Mouse (Mus musculus): ENCODE data around the gene Shisa4. TPM values are rescaled to one million over a fixed set of nuclear protein-coding genes. Genes with fewer than 3 reads are reported as not detected.
A peak's percentile ranks its signal among the peaks of the same experiment; 100 is the strongest.

The Shisa4 gene
- 24.4 and 25.4 TPM in 2 replicates for polyA plus RNA-seq (2015; fragmentation: Nextera tagmentation; extraction: Ambion mirVana)

GRCm38 (mm10) chr1:135374868-135375581 lies at the start of gene Shisa4:
Gene Shisa4, minus strand, starts transcription at chr1:135375237.
- H3K4me1 ChIP-seq (replicated peaks; ENCODE audit: control insufficient read depth, insufficient read depth, low read length), result peaks cover 9% of the 10 kb centered on the region
- H3K4me3 ChIP-seq (ENCODE audit: low read length), result peak within 1 kb of the TSS; percentile 73
- H3K27ac ChIP-seq (ENCODE audit: low read length), result peak within 1 kb of the TSS; percentile 48; the same call in 1 of the 2 replicates
- ATAC-seq (ENCODE audit: low read depth), result peak; percentile 94
- H3K9me3 ChIP-seq (ENCODE audit: control insufficient read depth, low read length), result no peaks in the 10 kb centered on the region
- peak within 1 kb of the TSS; percentile 77 for H3K9ac ChIP-seq (ENCODE audit: low read length)
- 1% methylated on average over 38 of the region's 38 CpGs for WGBS
- H3K4me2 ChIP-seq (ENCODE audit: low read depth, low read length), result peak within 1 kb of the TSS; percentile 98
- H3K27me3 ChIP-seq (ENCODE audit: control insufficient read depth, insufficient read depth, low read depth, low read length), result no peaks in the 10 kb centered on the region
- no peaks in the 10 kb centered on the region for H3K36me3 ChIP-seq (ENCODE audit: control insufficient read depth, insufficient read depth, low read length)

- Histone ChIP-seq H3K4me2 (ENCODE audit: low read depth, low read length) (no peak overlapping the region), H3K36me3 (ENCODE audit: control insufficient read depth, insufficient read depth, low read length) (peaks cover 22% of the 10 kb centered on the region), H3K9ac (ENCODE audit: low read length) (no peak overlapping the region), H3K27ac (ENCODE audit: low read length) (no peak overlapping the region), H3K4me1 (replicated peaks; ENCODE audit: control insufficient read depth, insufficient read depth, low read length) (peaks cover under 1% of the 10 kb centered on the region), H3K27me3 (ENCODE audit: control insufficient read depth, insufficient read depth, low read depth, low read length) (no peaks in the 10 kb centered on the region), H3K4me3 (ENCODE audit: low read length) (no peak overlapping the region), H3K9me3 (ENCODE audit: control insufficient read depth, low read length) (no peaks in the 10 kb centered on the region)
- no peak for ATAC-seq (ENCODE audit: low read depth)
- 90% methylated on average over 6 of the region's 6 CpGs for WGBS
Measured at GRCm38 (mm10) chr1:135422772-135423171, 47.7 kb upstream of the Shisa4 start.

- no peak overlapping the region for H3K4me3 ChIP-seq (ENCODE audit: low read length)
- ATAC-seq (ENCODE audit: low read depth), result no peak
- no peaks in the 10 kb centered on the region for H3K27me3 ChIP-seq (ENCODE audit: control insufficient read depth, insufficient read depth, low read depth, low read length)
- H3K4me1 ChIP-seq (replicated peaks; ENCODE audit: control insufficient read depth, insufficient read depth, low read length), result peaks cover 12% of the 10 kb centered on the region
- no peaks in the 10 kb centered on the region for H3K9me3 ChIP-seq (ENCODE audit: control insufficient read depth, low read length)
- H3K27ac ChIP-seq (ENCODE audit: low read length), result no peak overlapping the region
- peaks cover 64% of the 10 kb centered on the region for H3K36me3 ChIP-seq (ENCODE audit: control insufficient read depth, insufficient read depth, low read length)
- H3K4me2 ChIP-seq (ENCODE audit: low read depth, low read length), result no peak overlapping the region
- H3K9ac ChIP-seq (ENCODE audit: low read length), result no peak overlapping the region
Measured at GRCm38 (mm10) chr1:135413996-135414395, 39.0 kb upstream of the Shisa4 start.

GRCm38 (mm10) chr1:135412130-135412529 lies 37.1 kb upstream of the Shisa4 start:
- H3K27me3 ChIP-seq (ENCODE audit: control insufficient read depth, insufficient read depth, low read depth, low read length), result no peaks in the 10 kb centered on the region
- no peak overlapping the region for H3K9ac ChIP-seq (ENCODE audit: low read length)
- no peak overlapping the region for H3K4me3 ChIP-seq (ENCODE audit: low read length)
- H3K4me1 ChIP-seq (replicated peaks; ENCODE audit: control insufficient read depth, insufficient read depth, low read length), result peaks cover 12% of the 10 kb centered on the region
- no peak for ATAC-seq (ENCODE audit: low read depth)
- H3K27ac ChIP-seq (ENCODE audit: low read length), result peak overlapping the region; percentile 75
- WGBS, result 78% methylated on average over 4 of the region's 4 CpGs
- peaks cover 63% of the 10 kb centered on the region for H3K36me3 ChIP-seq (ENCODE audit: control insufficient read depth, insufficient read depth, low read length)
- H3K4me2 ChIP-seq (ENCODE audit: low read depth, low read length), result no peak overlapping the region
- no peaks in the 10 kb centered on the region for H3K9me3 ChIP-seq (ENCODE audit: control insufficient read depth, low read length)

- H3K4me3 ChIP-seq (ENCODE audit: low read length), result no peak overlapping the region
- no peak overlapping the region for H3K9ac ChIP-seq (ENCODE audit: low read length)
- no peak overlapping the region for H3K4me2 ChIP-seq (ENCODE audit: low read depth, low read length)
- peak overlapping the region; percentile 75 for H3K27ac ChIP-seq (ENCODE audit: low read length)
- peaks cover 61% of the 10 kb centered on the region for H3K36me3 ChIP-seq (ENCODE audit: control insufficient read depth, insufficient read depth, low read length)
- H3K4me1 ChIP-seq (replicated peaks; ENCODE audit: control insufficient read depth, insufficient read depth, low read length), result peaks cover 12% of the 10 kb centered on the region
- ATAC-seq (ENCODE audit: low read depth), result peak; percentile 94
- H3K9me3 ChIP-seq (ENCODE audit: control insufficient read depth, low read length), result no peaks in the 10 kb centered on the region
- no peaks in the 10 kb centered on the region for H3K27me3 ChIP-seq (ENCODE audit: control insufficient read depth, insufficient read depth, low read depth, low read length)
- WGBS, result 33% methylated on average over 2 of the region's 2 CpGs
Measured at GRCm38 (mm10) chr1:135410967-135411366, 35.9 kb upstream of the Shisa4 start.

GRCm38 (mm10) chr1:135408973-135409372 lies 33.9 kb upstream of the Shisa4 start:
- WGBS, result 95% methylated on average over 4 of the region's 4 CpGs

GRCm38 (mm10) chr1:135405356-135405755 lies 30.3 kb upstream of the Shisa4 start:
- Histone ChIP-seq H3K9ac (ENCODE audit: low read length) (no peak overlapping the region), H3K4me3 (ENCODE audit: low read length) (no peak overlapping the region), H3K4me1 (replicated peaks; ENCODE audit: control insufficient read depth, insufficient read depth, low read length) (no peaks in the 10 kb centered on the region), H3K4me2 (ENCODE audit: low read depth, low read length) (no peak overlapping the region), H3K27me3 (ENCODE audit: control insufficient read depth, insufficient read depth, low read depth, low read length) (no peaks in the 10 kb centered on the region), H3K36me3 (ENCODE audit: control insufficient read depth, insufficient read depth, low read length) (peaks cover 75% of the 10 kb centered on the region), H3K9me3 (ENCODE audit: control insufficient read depth, low read length) (no peaks in the 10 kb centered on the region), H3K27ac (ENCODE audit: low read length) (no peak overlapping the region)
- ATAC-seq (ENCODE audit: low read depth), result no peak
- WGBS, result 78% methylated on average over 7 of the region's 7 CpGs

More at GRCm38 (mm10) chr1:135408973-135409372, 33.9 kb upstream of the Shisa4 start:
- Histone ChIP-seq H3K9me3 (ENCODE audit: control insufficient read depth, low read length) (no peaks in the 10 kb centered on the region), H3K4me2 (ENCODE audit: low read depth, low read length) (no peak overlapping the region), H3K36me3 (ENCODE audit: control insufficient read depth, insufficient read depth, low read length) (peaks cover 60% of the 10 kb centered on the region), H3K4me1 (replicated peaks; ENCODE audit: control insufficient read depth, insufficient read depth, low read length) (peaks cover 12% of the 10 kb centered on the region), H3K27me3 (ENCODE audit: control insufficient read depth, insufficient read depth, low read depth, low read length) (no peaks in the 10 kb centered on the region), H3K27ac (ENCODE audit: low read length) (no peak overlapping the region), H3K4me3 (ENCODE audit: low read length) (no peak overlapping the region), H3K9ac (ENCODE audit: low read length) (no peak overlapping the region)
- no peak for ATAC-seq (ENCODE audit: low read depth)

- 87% methylated on average over 3 of the region's 3 CpGs for WGBS
- no peaks in the 10 kb centered on the region for H3K9me3 ChIP-seq (ENCODE audit: control insufficient read depth, low read length)
- no peak overlapping the region for H3K4me2 ChIP-seq (ENCODE audit: low read depth, low read length)
- H3K4me3 ChIP-seq (ENCODE audit: low read length), result no peak overlapping the region
- no peaks in the 10 kb centered on the region for H3K4me1 ChIP-seq (replicated peaks; ENCODE audit: control insufficient read depth, insufficient read depth, low read length)
- H3K27me3 ChIP-seq (ENCODE audit: control insufficient read depth, insufficient read depth, low read depth, low read length), result no peaks in the 10 kb centered on the region
- H3K9ac ChIP-seq (ENCODE audit: low read length), result no peak overlapping the region
- H3K36me3 ChIP-seq (ENCODE audit: control insufficient read depth, insufficient read depth, low read length), result peaks cover 65% of the 10 kb centered on the region
- no peak overlapping the region for H3K27ac ChIP-seq (ENCODE audit: low read length)
- ATAC-seq (ENCODE audit: low read depth), result no peak
Measured at GRCm38 (mm10) chr1:135401452-135402110, 26.5 kb upstream of the Shisa4 start.

- 95% methylated on average over 5 of the region's 5 CpGs for WGBS
- peaks cover 59% of the 10 kb centered on the region for H3K36me3 ChIP-seq (ENCODE audit: control insufficient read depth, insufficient read depth, low read length)
- H3K4me1 ChIP-seq (replicated peaks; ENCODE audit: control insufficient read depth, insufficient read depth, low read length), result no peaks in the 10 kb centered on the region
- H3K4me3 ChIP-seq (ENCODE audit: low read length), result no peak overlapping the region
- H3K9ac ChIP-seq (ENCODE audit: low read length), result no peak overlapping the region
- ATAC-seq (ENCODE audit: low read depth), result no peak
- H3K9me3 ChIP-seq (ENCODE audit: control insufficient read depth, low read length), result no peaks in the 10 kb centered on the region
- no peak overlapping the region for H3K27ac ChIP-seq (ENCODE audit: low read length)
- no peaks in the 10 kb centered on the region for H3K27me3 ChIP-seq (ENCODE audit: control insufficient read depth, insufficient read depth, low read depth, low read length)
- H3K4me2 ChIP-seq (ENCODE audit: low read depth, low read length), result no peak overlapping the region
Measured at GRCm38 (mm10) chr1:135399466-135399865, 24.4 kb upstream of the Shisa4 start.
